Mouse (Mus musculus) erythroblast, adult 5-6 weeks (primary cell): ENCODE results near the gene Vamp2. TPM values are rescaled to one million over a fixed set of nuclear protein-coding genes. Genes with fewer than 3 reads are reported as not detected.

Source experiments
- ATAC-seq: replicated peaks from 2 replicates; pipeline ENCODE4 v1.8.0; 2016; ENCODE audit warnings: moderate number of reproducible peaks, mild to moderate bottlenecking, moderate TSS enrichment, inconsistent platforms; ENCODE audit not compliant: poor library complexity, low FRiP score, severe bottlenecking
- total RNA-seq, 2 experiments: library from RNA; stranded (forward) in 1 of 2; stranded (reverse) in 1 of 2; fragments of 150-400 nt in 1 of 2; fragments of 200-764, 138-1000 nt in 1 of 2; gene quantifications; 2 replicates each; pipeline versions ENCODE4 v1.2.3 to v1.2.4; 2015 to 2017; ENCODE audit warnings: low replicate concordance in 2 of 2

Vamp2 gene
- total RNA-seq, 2 experiments from 2014 or later, result 12.4 to 50.3 TPM

- ATAC-seq, result peak; percentile 38
Measured at GRCm38 (mm10) chr11:69123693-69124497, 35.6 kb downstream of the Vamp2 start.

- 0 out of 2 replicates have a peak, but pooled peaks have one; percentile 14 for ATAC-seq
Measured at GRCm38 (mm10) chr11:69124498-69124847, 36.2 kb downstream of the Vamp2 start.

- ATAC-seq, result peak; percentile 58
Measured at GRCm38 (mm10) chr11:69125041-69125851, 37.0 kb downstream of the Vamp2 start.

DNA sequence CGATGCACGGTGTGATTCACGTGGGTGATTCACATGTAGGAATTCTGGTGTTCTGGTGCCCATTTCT, 37.4 kb downstream of the Vamp2 start, which contains the start of gene Aloxe3:
Gene Aloxe3, plus strand, starts transcription at position 45 of the 67 bp plus-strand sequence.
- no peak for ATAC-seq

GRCm38 (mm10) chr11:69125919-69126705, 37.8 kb downstream of the Vamp2 start:
- ATAC-seq, result no peak

- no peak for ATAC-seq
Measured at GRCm38 (mm10) chr11:69126706-69127095, 38.4 kb downstream of the Vamp2 start.

DNA sequence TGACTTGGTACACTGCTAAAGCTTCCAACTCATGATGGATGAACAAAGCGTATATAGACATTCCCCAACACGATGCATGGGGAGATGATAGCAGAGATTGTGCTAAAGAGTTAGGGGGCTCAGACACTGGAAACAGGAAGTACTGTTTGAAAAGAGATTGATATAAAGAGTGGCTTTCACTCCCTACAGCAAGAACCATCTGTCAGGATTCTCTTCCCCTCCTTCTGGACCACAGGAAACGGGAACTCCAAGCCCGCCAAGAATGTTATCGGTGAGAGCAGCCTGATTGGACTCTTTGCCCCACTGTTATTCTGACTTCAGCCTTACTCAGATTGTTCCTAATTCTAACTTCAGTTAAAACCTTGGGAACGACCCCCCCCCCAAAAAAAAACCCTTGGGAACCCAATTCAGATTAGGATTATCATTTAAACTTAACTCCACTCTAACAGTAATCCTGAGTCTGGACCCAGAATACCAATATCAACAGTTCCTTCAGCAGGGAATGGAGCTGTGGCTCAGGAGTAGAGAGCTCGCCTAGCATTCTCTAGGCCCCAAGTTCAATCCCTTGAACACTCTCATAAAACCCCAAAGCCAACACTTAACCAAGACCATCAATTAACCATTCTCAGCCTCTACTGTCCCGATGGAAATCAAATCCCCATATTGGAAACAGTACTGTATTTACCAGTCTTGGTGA, 40.3 kb downstream of the Vamp2 start:
- ATAC-seq, result no peak

DNA sequence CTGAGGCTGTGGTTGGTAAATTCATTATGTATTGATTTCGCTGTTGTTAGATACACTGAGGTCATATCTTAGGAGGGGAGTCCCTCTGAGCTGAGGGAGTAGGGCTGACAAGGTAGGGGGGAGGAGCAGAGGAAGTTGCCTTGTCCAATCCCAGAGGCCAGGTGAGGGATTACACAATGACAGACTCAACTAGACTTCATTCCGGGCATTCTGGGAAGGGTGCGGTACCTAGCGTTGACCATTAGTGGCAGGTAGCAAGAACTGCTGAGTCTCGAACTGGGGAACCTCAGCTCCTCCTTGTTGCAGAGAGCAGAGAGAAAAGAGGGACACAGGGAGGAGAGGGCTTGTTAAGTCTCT, 45.3 kb downstream of the Vamp2 start:
- ATAC-seq, result no peak

DNA sequence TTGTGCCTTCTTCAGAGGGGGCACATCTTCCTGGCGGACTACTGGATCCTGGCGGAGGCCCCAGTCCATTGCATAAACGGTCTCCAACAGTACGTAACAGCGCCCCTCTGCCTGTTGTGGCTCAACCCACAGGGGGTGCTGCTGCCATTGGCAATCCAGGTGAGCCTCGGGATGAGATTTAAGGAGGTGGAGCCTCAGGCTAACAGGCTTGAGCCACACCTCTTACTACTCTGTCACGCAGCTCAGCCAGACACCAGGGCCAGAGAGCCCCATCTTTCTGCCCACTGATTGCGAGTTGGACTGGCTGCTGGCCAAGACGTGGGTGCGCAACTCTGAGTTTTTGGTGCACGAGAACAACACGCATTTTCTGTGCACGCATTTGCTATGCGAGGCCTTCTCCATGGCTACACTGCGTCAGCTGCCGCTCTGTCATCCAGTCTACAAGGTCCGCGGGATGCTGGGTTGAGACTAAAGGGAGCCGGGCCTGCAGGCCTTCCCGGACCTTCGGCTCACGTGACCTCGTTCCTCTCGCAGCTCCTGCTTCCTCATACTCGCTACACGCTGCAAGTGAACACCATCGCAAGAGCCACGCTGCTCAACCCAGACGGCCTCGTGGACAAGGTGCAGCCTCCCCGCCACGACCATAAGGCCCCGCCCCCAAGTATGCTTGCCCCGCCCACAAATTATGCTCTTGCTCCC, 45.8 kb downstream of the Vamp2 start:
- ATAC-seq, result peak; percentile 27; the same call in 1 of the 2 replicates

GRCm38 (mm10) chr11:69134622-69134968, 46.3 kb downstream of the Vamp2 start:
- no peak for ATAC-seq

- ATAC-seq, result no peak
Measured at GRCm38 (mm10) chr11:69135361-69135760, 47.1 kb downstream of the Vamp2 start.

Other genes starting within 250 kb of the Vamp2 start
- gene Ndel1, start 216.6 kb upstream of the Vamp2 start, total RNA-seq (2015; ENCODE audit: low replicate concordance), result 26.3 and 30.7 TPM in 2 replicates
- gene Ndel1, start 216.6 kb upstream of the Vamp2 start, total RNA-seq (2017; ENCODE audit: low replicate concordance), result 54.4 and 55.6 TPM in 2 replicates
- not detected in 2 replicates for gene Rnf222, start 199.9 kb upstream of the Vamp2 start, total RNA-seq (2015; ENCODE audit: low replicate concordance)
- not detected in 2 replicates for gene Rnf222, start 199.9 kb upstream of the Vamp2 start, total RNA-seq (2017; ENCODE audit: low replicate concordance)
- gene Rpl26, start 186.9 kb upstream of the Vamp2 start, total RNA-seq (2015; ENCODE audit: low replicate concordance), result 757 and 872 TPM in 2 replicates
- gene Rpl26, start 186.9 kb upstream of the Vamp2 start, total RNA-seq (2017; ENCODE audit: low replicate concordance), result 762 and 834 TPM in 2 replicates
- not detected in 2 replicates for gene Odf4, start 161.4 kb upstream of the Vamp2 start, total RNA-seq (2015; ENCODE audit: low replicate concordance)
- not detected in 2 replicates for gene Odf4, start 161.4 kb upstream of the Vamp2 start, total RNA-seq (2017; ENCODE audit: low replicate concordance)
- gene Arhgef15, start 131.0 kb upstream of the Vamp2 start, total RNA-seq (2015; ENCODE audit: low replicate concordance), result not detected in 2 replicates
- gene Arhgef15, start 131.0 kb upstream of the Vamp2 start, total RNA-seq (2017; ENCODE audit: low replicate concordance), result not detected in 2 replicates
- gene Slc25a35, start 120.4 kb upstream of the Vamp2 start, total RNA-seq (2015; ENCODE audit: low replicate concordance), result 0.84 and 8.3 TPM in 2 replicates
- 0.94 TPM in 1 of 2 replicates, not detected in the other for gene Slc25a35, start 120.4 kb upstream of the Vamp2 start, total RNA-seq (2017; ENCODE audit: low replicate concordance)
- gene Rangrf, start 113.3 kb upstream of the Vamp2 start, total RNA-seq (2015; ENCODE audit: low replicate concordance), result 11.5 and 18.8 TPM in 2 replicates
- 5.0 and 16.0 TPM in 2 replicates for gene Rangrf, start 113.3 kb upstream of the Vamp2 start, total RNA-seq (2017; ENCODE audit: low replicate concordance)
- gene Pfas, start 80.0 kb upstream of the Vamp2 start, total RNA-seq (2015; ENCODE audit: low replicate concordance), result 19.6 and 51.7 TPM in 2 replicates
- 18.3 and 36.7 TPM in 2 replicates for gene Pfas, start 80.0 kb upstream of the Vamp2 start, total RNA-seq (2017; ENCODE audit: low replicate concordance)
- gene Ctc1, start 72.6 kb upstream of the Vamp2 start, total RNA-seq (2015; ENCODE audit: low replicate concordance), result 14.4 and 26.5 TPM in 2 replicates
- 6.4 and 8.9 TPM in 2 replicates for gene Ctc1, start 72.6 kb upstream of the Vamp2 start, total RNA-seq (2017; ENCODE audit: low replicate concordance)
- 32.9 and 35.3 TPM in 2 replicates for gene Aurkb, start 42.8 kb upstream of the Vamp2 start, total RNA-seq (2015; ENCODE audit: low replicate concordance)
- 74.0 and 102 TPM in 2 replicates for gene Aurkb, start 42.8 kb upstream of the Vamp2 start, total RNA-seq (2017; ENCODE audit: low replicate concordance)
- 2.5 and 3.1 TPM in 2 replicates for gene Borcs6, start 28.8 kb upstream of the Vamp2 start, total RNA-seq (2015; ENCODE audit: low replicate concordance)
- 1.0 and 4.7 TPM in 2 replicates for gene Borcs6, start 28.8 kb upstream of the Vamp2 start, total RNA-seq (2017; ENCODE audit: low replicate concordance)
- gene Tmem107, start 17.7 kb upstream of the Vamp2 start, total RNA-seq (2015; ENCODE audit: low replicate concordance), result 2.3 and 6.1 TPM in 2 replicates
- 2.9 and 3.9 TPM in 2 replicates for gene Tmem107, start 17.7 kb upstream of the Vamp2 start, total RNA-seq (2017; ENCODE audit: low replicate concordance)
- gene Per1, start 6.7 kb downstream of the Vamp2 start, total RNA-seq (2015; ENCODE audit: low replicate concordance), result 2.3 and 3.1 TPM in 2 replicates
- 1.7 and 1.9 TPM in 2 replicates for gene Per1, start 6.7 kb downstream of the Vamp2 start, total RNA-seq (2017; ENCODE audit: low replicate concordance)
- not detected in 2 replicates for gene Hes7, start 31.9 kb downstream of the Vamp2 start, total RNA-seq (2015; ENCODE audit: low replicate concordance)
- gene Hes7, start 31.9 kb downstream of the Vamp2 start, total RNA-seq (2017; ENCODE audit: low replicate concordance), result not detected in 2 replicates
- not detected in 2 replicates for gene 9130213A22Rik, start 34.1 kb downstream of the Vamp2 start, total RNA-seq (2015; ENCODE audit: low replicate concordance)
- not detected in 2 replicates for gene 9130213A22Rik, start 34.1 kb downstream of the Vamp2 start, total RNA-seq (2017; ENCODE audit: low replicate concordance)
- not detected in 2 replicates for gene Aloxe3, start 37.4 kb downstream of the Vamp2 start, total RNA-seq (2015; ENCODE audit: low replicate concordance)
- gene Aloxe3, start 37.4 kb downstream of the Vamp2 start, total RNA-seq (2017; ENCODE audit: low replicate concordance), result 0.51 TPM in 1 of 2 replicates, not detected in the other
- not detected in 2 replicates for gene Alox12b, start 68.5 kb downstream of the Vamp2 start, total RNA-seq (2015; ENCODE audit: low replicate concordance)
- not detected in 2 replicates for gene Alox12b, start 68.5 kb downstream of the Vamp2 start, total RNA-seq (2017; ENCODE audit: low replicate concordance)
- gene Alox8, start 109.4 kb downstream of the Vamp2 start, total RNA-seq (2015; ENCODE audit: low replicate concordance), result not detected in 2 replicates
- 0.34 TPM in 1 of 2 replicates, not detected in the other for gene Alox8, start 109.4 kb downstream of the Vamp2 start, total RNA-seq (2017; ENCODE audit: low replicate concordance)
- not detected in 2 replicates for gene Gucy2e, start 148.5 kb downstream of the Vamp2 start, total RNA-seq (2015; ENCODE audit: low replicate concordance)
- gene Gucy2e, start 148.5 kb downstream of the Vamp2 start, total RNA-seq (2017; ENCODE audit: low replicate concordance), result under 0.01 TPM in 1 of 2 replicates, not detected in the other
- gene Cntrob, start 235.3 kb downstream of the Vamp2 start, total RNA-seq (2015; ENCODE audit: low replicate concordance), result 2.9 and 7.3 TPM in 2 replicates
- gene Cntrob, start 235.3 kb downstream of the Vamp2 start, total RNA-seq (2017; ENCODE audit: low replicate concordance), result 16.9 and 24.4 TPM in 2 replicates
- gene Trappc1, start 235.5 kb downstream of the Vamp2 start, total RNA-seq (2015; ENCODE audit: low replicate concordance), result 33.2 and 43.7 TPM in 2 replicates
- 12.7 and 24.8 TPM in 2 replicates for gene Trappc1, start 235.5 kb downstream of the Vamp2 start, total RNA-seq (2017; ENCODE audit: low replicate concordance)
- not detected in 2 replicates for gene Kcnab3, start 237.8 kb downstream of the Vamp2 start, total RNA-seq (2015; ENCODE audit: low replicate concordance)
- not detected in 2 replicates for gene Kcnab3, start 237.8 kb downstream of the Vamp2 start, total RNA-seq (2017; ENCODE audit: low replicate concordance)